Mouse (Mus musculus) heart, adult 10 weeks (tissue): ENCODE data around the gene Tubb4a. TPM values are rescaled to one million over a fixed set of nuclear protein-coding genes. Genes with fewer than 3 reads are reported as not detected.

Experiments used
- polyA plus RNA-seq: library from polyadenylated mRNA; stranded (reverse); fragments of 350-450 nt; fragmentation: Illumina TruSeq; extraction: RNeasy Lipid Tissue Mini Kit (QIAGEN cat#74804); gene quantifications from one replicate; pipeline ENCODE4 v1.2.3, GENCODE M21; 2014; ENCODE audit warnings: low read depth, low replicate concordance

Gene Tubb4a
- polyA plus RNA-seq: 3.6 TPM

GRCm38 (mm10) chr17:57087049-57087832 lies at the start of gene Tubb4a:
TSS of gene Tubb4a (minus strand) at chr17:57087782.

GRCm38 (mm10) chr17:57105181-57106034 lies 17.8 kb upstream of the Tubb4a start, which contains the start of gene Tnfsf9:
TSS of gene Tnfsf9 (plus strand) at chr17:57105325.

GRCm38 (mm10) chr17:57078336-57078735 lies 9.2 kb downstream of the Tubb4a start, which contains the start of gene Dennd1c:
TSS of gene Dennd1c (minus strand) at chr17:57078514.

GRCm38 (mm10) chr17:57059486-57059977 lies 28.1 kb downstream of the Tubb4a start, which contains the start of gene Slc25a23:
TSS of gene Slc25a23 (minus strand) at chr17:57059863.

GRCm38 (mm10) chr17:57058891-57059485 lies 28.6 kb downstream of the Tubb4a start, which contains the start of gene Crb3:
TSS of gene Crb3 (plus strand) at chr17:57059105.

GRCm38 (mm10) chr17:57041554-57041953 lies 46.0 kb downstream of the Tubb4a start, which contains the start of gene Slc25a41:
TSS of gene Slc25a41 (minus strand) at chr17:57041654.

GRCm38 (mm10) chr17:57030931-57031660 lies 56.5 kb downstream of the Tubb4a start, which contains the start of gene Khsrp:
TSS of gene Khsrp (minus strand) at chr17:57031522.

Other genes starting within 250 kb of the Tubb4a start
- gene Acsbg2, start 213.3 kb downstream of the Tubb4a start, polyA plus RNA-seq: not detected
- not detected for gene 1700061G19Rik, start 212.3 kb downstream of the Tubb4a start, polyA plus RNA-seq
- gene Mllt1, start 152.4 kb downstream of the Tubb4a start, polyA plus RNA-seq: 23.8 TPM
- not detected for gene Acer1, start 105.7 kb downstream of the Tubb4a start, polyA plus RNA-seq
- gene Clpp, start 97.5 kb downstream of the Tubb4a start, polyA plus RNA-seq: 107 TPM
- 73.4 TPM for gene Alkbh7, start 90.4 kb downstream of the Tubb4a start, polyA plus RNA-seq
- gene Pspn, start 87.8 kb downstream of the Tubb4a start, polyA plus RNA-seq: not detected
- gene Gtf2f1, start 76.5 kb downstream of the Tubb4a start, polyA plus RNA-seq: 29.0 TPM
- not detected for gene Gm17949, start 76.3 kb downstream of the Tubb4a start, polyA plus RNA-seq
- 25.9 TPM for gene Khsrp, start 56.3 kb downstream of the Tubb4a start, polyA plus RNA-seq
- gene Slc25a41, start 46.1 kb downstream of the Tubb4a start, polyA plus RNA-seq: not detected
- gene Crb3, start 28.7 kb downstream of the Tubb4a start, polyA plus RNA-seq: not detected
- gene Slc25a23, start 27.9 kb downstream of the Tubb4a start, polyA plus RNA-seq: 64.1 TPM
- 1.5 TPM for gene Dennd1c, start 9.3 kb downstream of the Tubb4a start, polyA plus RNA-seq
- gene Tnfsf9, start 17.5 kb upstream of the Tubb4a start, polyA plus RNA-seq: 1.9 TPM
- gene Cd70, start 62.0 kb upstream of the Tubb4a start, polyA plus RNA-seq: not detected
- not detected for gene Tnfsf14, start 106.4 kb upstream of the Tubb4a start, polyA plus RNA-seq
- gene C3, start 140.4 kb upstream of the Tubb4a start, polyA plus RNA-seq: 132 TPM
- gene Gpr108, start 160.7 kb upstream of the Tubb4a start, polyA plus RNA-seq: 36.3 TPM
- 123 TPM for gene Trip10, start 161.7 kb upstream of the Tubb4a start, polyA plus RNA-seq
- gene Vav1, start 191.3 kb upstream of the Tubb4a start, polyA plus RNA-seq: 0.76 TPM